Mouse (Mus musculus): ENCODE results near the gene Zfp593.

Gene Zfp593

DNA sequence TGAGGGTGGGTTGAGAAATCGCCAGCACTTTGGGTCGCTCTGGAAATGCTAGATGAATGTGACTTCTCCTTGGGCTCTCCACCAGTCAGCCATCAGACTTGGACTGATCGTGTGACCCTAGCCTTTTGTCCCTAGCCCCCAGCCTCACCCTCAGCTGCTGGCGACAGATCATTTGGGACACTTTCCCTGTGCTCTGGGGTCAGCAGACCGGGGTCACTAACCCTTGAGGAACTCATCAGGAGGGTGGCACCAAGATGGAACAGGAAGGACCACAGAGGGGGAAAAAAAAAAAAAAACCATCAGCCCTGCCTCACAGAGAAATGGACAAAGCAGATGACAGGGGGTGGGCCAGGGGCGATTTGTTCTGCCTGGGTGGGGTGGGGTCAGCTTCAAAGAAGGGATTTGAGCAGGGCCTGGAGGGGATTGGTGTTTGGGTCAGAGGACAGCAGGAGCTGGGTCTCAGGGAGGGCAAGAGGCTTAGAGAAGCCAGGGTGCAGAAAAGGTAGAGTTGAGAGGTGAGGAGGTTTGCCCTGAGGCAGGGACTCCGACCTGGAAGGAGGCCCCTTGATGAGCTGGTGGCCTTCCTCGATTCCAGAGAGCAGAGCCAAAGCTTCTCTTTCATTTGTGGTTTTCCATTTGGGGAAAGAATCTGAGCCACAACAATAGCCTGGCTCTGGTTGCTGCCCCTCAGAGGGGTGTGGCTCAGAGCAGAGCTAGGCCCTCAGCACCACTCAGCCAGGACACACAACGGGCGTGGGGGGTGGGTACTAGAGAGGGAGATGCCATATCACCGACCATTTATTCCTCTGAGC is 12.0 kb upstream of the Zfp593 start:
- DNase-seq (ENCODE audit: low spot score in 2 of 2): no peak

- DNase-seq (ENCODE audit: low spot score in 2 of 2): no peak
Measured at GRCm38 (mm10) chr4:134256407-134257197, 11.2 kb upstream of the Zfp593 start.

GRCm38 (mm10) chr4:134255854-134256253 is 10.5 kb upstream of the Zfp593 start:
- no peak for DNase-seq (ENCODE audit: low spot score in 2 of 2)

GRCm38 (mm10) chr4:134254835-134255234 is 9.4 kb upstream of the Zfp593 start:
- DNase-seq (ENCODE audit: low spot score in 2 of 2): no peak

GRCm38 (mm10) chr4:134253722-134254324 is 8.4 kb upstream of the Zfp593 start, which contains the start of gene Grrp1:
Gene Grrp1, minus strand, starts transcription at chr4:134254106.
- DNase-seq (ENCODE audit: low spot score in 2 of 2): no peak

DNA sequence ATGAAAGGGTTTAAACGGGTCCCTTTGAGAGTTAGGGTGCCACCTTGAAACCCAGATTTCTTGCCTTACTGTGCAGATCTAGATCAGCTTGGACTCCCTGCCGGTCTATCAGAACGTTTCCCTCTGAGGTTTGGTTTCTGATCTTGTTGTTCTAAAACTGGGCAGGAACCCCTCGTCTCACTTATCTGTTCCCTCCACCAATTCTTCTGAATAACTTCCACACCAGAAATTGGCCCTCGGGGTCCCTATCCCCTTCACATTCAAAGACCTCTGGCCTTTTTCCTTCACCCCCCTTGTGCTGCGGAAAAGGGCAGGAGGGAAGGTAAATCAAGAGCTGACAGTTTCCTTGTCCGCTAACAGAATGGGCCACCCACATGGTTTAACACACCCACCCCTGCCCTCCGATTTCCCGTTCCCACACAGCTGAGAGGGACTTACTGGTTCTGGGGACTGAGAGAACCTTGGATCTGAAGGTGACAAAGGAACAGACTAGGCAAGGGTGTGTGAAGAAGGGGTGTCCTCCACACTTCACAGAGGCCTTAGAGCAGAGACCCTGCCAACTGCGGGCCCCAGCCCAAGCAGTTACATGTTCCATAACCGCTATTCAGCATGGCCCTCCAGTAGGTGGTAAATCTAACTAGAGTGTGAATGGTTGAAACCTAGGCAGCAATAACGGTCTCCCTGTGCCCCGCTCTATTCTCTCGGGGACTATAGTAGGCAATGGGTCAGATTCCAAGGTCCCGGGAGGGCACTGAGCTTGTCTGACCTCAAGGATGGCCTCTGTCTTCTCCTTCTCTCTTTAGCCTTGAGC is 7.7 kb upstream of the Zfp593 start:
- DNase-seq (ENCODE audit: low spot score in 2 of 2): no peak

DNA sequence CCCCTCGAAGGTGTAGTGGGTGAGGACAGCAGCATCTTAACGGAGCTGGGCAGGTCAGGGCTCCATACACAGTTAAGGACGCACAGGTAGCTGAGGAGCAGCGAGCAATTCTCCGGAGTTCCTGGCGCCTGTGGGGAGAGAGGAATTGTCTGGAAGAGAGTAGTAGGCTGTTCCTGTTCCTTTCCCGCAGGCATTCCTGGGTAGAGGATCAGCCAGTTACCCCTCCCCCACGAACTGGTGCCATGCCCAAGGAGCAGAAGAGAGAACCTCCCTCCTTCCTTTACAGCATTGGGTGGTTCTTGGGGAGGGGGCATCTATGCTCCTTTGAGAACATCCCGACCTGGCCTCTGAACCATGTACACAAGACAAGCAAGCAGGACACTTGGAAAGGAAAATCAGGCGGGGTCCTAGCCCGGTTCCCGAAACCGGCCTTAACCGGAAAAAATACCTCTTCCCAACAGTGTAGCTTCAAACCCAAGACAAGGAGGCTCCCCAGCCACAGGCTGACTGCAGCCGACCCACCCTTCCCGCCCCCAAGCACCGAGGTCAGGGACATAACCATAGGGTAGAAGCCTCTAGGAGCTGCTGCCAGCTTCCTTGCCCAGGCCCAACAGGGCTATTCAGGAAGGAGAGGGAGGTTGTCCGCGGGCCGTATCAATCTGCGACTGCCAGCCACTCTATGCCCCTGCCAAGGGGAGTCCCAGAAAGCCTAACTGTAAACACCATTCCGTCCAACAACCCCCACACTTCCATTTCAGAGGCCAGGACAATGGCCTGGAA is 6.9 kb upstream of the Zfp593 start:
- no peak for DNase-seq (ENCODE audit: low spot score in 2 of 2)

- peak in 1 of 2 experiments; percentile 27 for DNase-seq (ENCODE audit: low spot score in 2 of 2)
Measured at GRCm38 (mm10) chr4:134251241-134252130, 6.1 kb upstream of the Zfp593 start.

DNA sequence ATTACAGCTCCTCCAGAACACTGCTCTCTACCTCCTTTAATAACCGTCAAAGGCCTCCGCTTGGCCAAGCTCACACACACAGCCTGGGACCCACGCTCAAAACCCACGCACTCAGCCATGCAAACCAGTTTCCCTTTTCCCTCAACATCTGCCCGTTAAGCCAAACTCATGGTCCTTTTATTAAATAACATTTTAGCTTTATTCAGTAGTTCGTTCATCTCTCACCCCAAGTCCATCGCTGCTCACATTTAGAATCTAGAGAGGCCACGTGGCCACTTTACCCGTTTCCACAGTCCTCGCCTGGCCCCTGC is 5.5 kb upstream of the Zfp593 start:
- no peak for DNase-seq (ENCODE audit: low spot score in 2 of 2)

- peak in 1 of 2 experiments; percentile 13 for DNase-seq (ENCODE audit: low spot score in 2 of 2)
Measured at GRCm38 (mm10) chr4:134250116-134250929, 4.9 kb upstream of the Zfp593 start.

- peak in 1 of 2 experiments; percentile 71 for DNase-seq (ENCODE audit: low spot score in 2 of 2)
Measured at GRCm38 (mm10) chr4:134249651-134250050, 4.3 kb upstream of the Zfp593 start.

DNA sequence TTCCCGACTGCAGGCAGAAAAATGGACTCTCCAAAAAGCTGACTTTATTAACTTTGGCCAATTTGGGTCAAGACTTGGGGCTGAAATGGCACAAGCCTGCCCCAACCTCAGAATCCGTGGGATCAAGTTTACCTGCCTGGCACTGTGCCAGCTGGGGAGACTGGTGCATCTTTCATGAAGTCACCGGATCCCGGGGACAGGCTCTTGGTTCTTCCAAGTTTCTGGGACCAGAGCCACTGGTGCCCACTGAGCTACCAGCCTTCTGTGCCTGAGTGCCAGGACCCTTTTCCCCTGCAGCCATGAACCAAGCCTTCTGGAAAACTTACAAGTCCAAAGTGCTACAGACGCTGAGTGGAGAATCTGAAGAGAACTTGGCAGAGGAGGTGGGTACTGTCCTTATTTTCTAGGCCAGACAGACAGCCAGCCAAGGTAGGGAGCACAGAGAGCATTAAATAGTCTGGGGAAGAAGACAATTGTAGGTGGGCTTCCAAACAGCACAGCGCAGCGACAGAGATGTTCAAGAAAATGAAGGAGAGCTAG is 1.4 kb upstream of the Zfp593 start, which contains the start of gene Gm30191:
Gene Gm30191 (plus strand): TSS at position 217 of the 540 bp plus-strand sequence.
- no peak for DNase-seq (ENCODE audit: low spot score in 2 of 2)

- DNase-seq (ENCODE audit: low spot score in 2 of 2): no peak
Measured at GRCm38 (mm10) chr4:134246256-134246655, 864 bp upstream of the Zfp593 start.

GRCm38 (mm10) chr4:134243516-134244250 is 1.7 kb downstream of the Zfp593 start, which contains the start of gene E130218I03Rik:
Gene E130218I03Rik, plus strand, starts transcription at chr4:134243662.
- no peak for DNase-seq (ENCODE audit: low spot score in 2 of 2)

GRCm38 (mm10) chr4:134238686-134239085 is 6.7 kb downstream of the Zfp593 start:
- no peak for DNase-seq (ENCODE audit: low spot score in 2 of 2)

DNA sequence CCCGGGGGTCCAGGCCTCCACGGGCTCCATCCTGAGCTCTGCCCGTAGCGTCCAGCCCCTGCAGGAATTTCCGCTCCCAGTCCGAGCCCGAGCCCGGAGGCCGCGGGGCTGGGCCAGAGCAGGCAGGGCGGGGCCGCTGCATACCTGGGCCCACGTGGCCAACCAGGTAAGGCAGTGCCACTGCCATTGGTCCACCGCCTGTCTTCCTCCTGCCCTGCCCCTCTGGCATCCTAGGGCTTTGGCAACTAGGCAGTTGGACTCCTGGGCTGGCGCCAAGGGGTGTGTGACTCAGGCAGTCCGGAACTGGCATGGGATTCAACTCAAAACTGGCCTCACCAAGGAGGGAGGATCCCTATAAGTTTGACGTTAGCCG is 7.1 kb downstream of the Zfp593 start, which contains the start of gene Cnksr1:
Gene Cnksr1 (minus strand): TSS at position 121 of the 373 bp plus-strand sequence.
- peak; percentile 85 to 88 for DNase-seq (ENCODE audit: low spot score in 2 of 2)

GRCm38 (mm10) chr4:134237582-134238278 is 7.7 kb downstream of the Zfp593 start:
- no peak for DNase-seq (ENCODE audit: low spot score in 2 of 2)

Measured in urinary bladder, adult 18-20 months (tissue).